Mouse (Mus musculus) embryonic facial prominence, embryonic 10.5 days (tissue): ENCODE results near the gene Tbc1d13. TPM values are rescaled to one million over a fixed set of nuclear protein-coding genes. Genes with fewer than 3 reads are reported as not detected.
"Not testable (repeated sequence)": the region's sequence is repeated elsewhere in the genome, so short reads cannot be mapped to it uniquely, and the experiment has no call there.

ENCODE experiments used
- DNase-seq: peaks from one replicate; pipeline ENCODE4 v3.0.0-alpha.2; 2017; ENCODE audit warnings: low spot score
- H3K27ac ChIP-seq: fragments of 300-500 bp; sonication (generic); replicated peaks from 2 replicates; pipeline ENCODE4 v1.5.1; 2016; ENCODE audit warnings: mild to moderate bottlenecking
- H3K27me3 ChIP-seq: fragments of 300-500 bp; sonication (generic); replicated peaks from 2 replicates; pipeline ENCODE4 v1.6.1; 2016; ENCODE audit warnings: low read depth, mild to moderate bottlenecking; ENCODE audit not compliant: poor library complexity, severe bottlenecking
- H3K36me3 ChIP-seq: fragments of 300-500 bp; sonication (generic); replicated peaks from 2 replicates; pipeline ENCODE4 v1.6.1; 2016; ENCODE audit warnings: mild to moderate bottlenecking, moderate library complexity
- H3K4me1 ChIP-seq: fragments of 300-500 bp; sonication (generic); 2 replicates; pipeline ENCODE4 v1.6.1; 2016
- H3K4me3 ChIP-seq: fragments of 300-500 bp; sonication (generic); 2 replicates; pipeline ENCODE4 v1.5.1; 2016; ENCODE audit warnings: mild to moderate bottlenecking, moderate library complexity
- H3K9me3 ChIP-seq: fragments of 300-500 bp; sonication (generic); 2 replicates; pipeline ENCODE4 v1.6.1; 2016; ENCODE audit warnings: mild to moderate bottlenecking
- WGBS: fragments of 180-500 bp; shearing (Covaris S2); methylation state at CpG from one replicate; pipeline ENCODE4 v1.1.7; 2016; 5-methylcytosine and 5-hydroxymethylcytosine counted together
- polyA plus RNA-seq: library from polyadenylated mRNA; unstranded; fragments of >200 nt; fragmentation: Nextera tagmentation; extraction: Ambion mirVana; gene quantifications from 2 replicates; pipeline ENCODE4 v1.2.1, GENCODE M21; 2016

Tbc1d13 gene
- polyA plus RNA-seq, 1 experiment from 2014 or later = 8.2 TPM

DNA sequence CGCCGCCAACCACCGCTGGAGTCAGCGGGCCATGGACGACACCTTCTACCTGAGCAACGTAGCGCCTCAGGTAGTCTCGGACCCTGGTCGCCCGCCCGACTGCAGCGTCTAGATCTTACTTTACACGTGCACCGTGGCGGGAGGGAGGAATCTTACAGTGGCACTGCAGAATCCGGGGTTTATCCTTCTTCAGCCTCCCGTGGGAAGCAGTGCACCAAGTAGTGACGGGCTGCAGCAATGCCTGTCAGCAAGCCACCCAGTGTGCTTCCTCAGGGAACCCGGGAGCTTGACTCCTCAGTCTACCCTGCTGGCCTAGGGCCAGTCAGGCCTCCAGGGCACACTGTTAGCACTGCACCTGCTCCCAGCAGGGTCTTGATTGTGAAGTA, 38.4 kb downstream of the Tbc1d13 start:
- H3K4me3 ChIP-seq = peak overlapping the region; percentile 82
- 5% methylated on average over 19 of the region's 19 CpGs for WGBS
- H3K27ac ChIP-seq = peak overlapping the region; percentile 91
- DNase-seq = no peak
- H3K4me1 ChIP-seq = peaks cover 19% of the 10 kb centered on the region
- no peaks in the 10 kb centered on the region; the same call in 1 of the 2 replicates for H3K27me3 ChIP-seq
- H3K9me3 ChIP-seq = peaks cover 10% of the 10 kb centered on the region
- peaks cover 49% of the 10 kb centered on the region for H3K36me3 ChIP-seq

DNA sequence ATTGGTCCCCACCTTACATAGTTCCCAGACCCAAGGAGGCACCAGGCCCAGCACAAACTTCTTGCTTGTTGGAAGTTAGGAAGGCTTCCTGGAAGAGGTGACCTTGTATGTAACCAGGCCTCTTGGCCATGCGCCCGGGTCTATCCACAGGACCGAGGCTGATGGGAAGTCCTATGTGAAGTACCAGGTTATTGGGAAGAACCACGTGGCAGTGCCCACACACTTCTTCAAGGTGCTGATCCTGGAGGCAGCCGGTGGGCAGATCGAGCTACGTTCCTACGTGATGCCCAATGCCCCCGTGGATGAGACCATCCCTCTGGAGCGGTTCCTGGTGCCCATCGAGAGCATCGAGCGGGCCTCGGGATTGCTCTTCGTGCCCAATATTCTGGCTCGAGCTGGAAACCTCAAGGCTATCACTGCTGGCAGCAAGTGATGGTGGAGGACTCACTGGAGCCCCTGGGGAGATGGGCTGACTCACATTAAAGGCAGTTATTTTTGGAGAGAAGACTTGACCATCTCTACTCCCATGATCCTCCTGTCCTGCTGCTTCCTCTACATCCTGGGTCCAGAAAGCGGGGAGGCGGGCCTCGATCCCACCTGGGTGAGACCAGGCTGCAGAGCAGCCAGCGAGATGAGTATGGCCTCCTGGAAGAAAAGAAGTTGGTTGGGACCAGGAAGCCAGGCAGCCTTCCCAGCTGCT, 40.1 kb downstream of the Tbc1d13 start:
- WGBS = 97% methylated on average over 20 of the region's 20 CpGs
- H3K27ac ChIP-seq = no peak overlapping the region
- DNase-seq = no peak
- peaks cover 29% of the 10 kb centered on the region for H3K4me1 ChIP-seq
- H3K4me3 ChIP-seq = no peak overlapping the region
- H3K9me3 ChIP-seq = peaks cover 7% of the 10 kb centered on the region; the same call in 1 of the 2 replicates
- peaks cover 54% of the 10 kb centered on the region for H3K36me3 ChIP-seq
- no peaks in the 10 kb centered on the region; the same call in 1 of the 2 replicates for H3K27me3 ChIP-seq

GRCm38 (mm10) chr2:30175897-30176296, 42.4 kb downstream of the Tbc1d13 start:
- WGBS = 90% methylated on average over 8 of the region's 8 CpGs
- H3K4me3 ChIP-seq = no peak overlapping the region
- H3K36me3 ChIP-seq = peaks cover 54% of the 10 kb centered on the region

GRCm38 (mm10) chr2:30176561-30176960, 43.0 kb downstream of the Tbc1d13 start:
- H3K27ac ChIP-seq = no peak overlapping the region
- H3K9me3 ChIP-seq = peaks cover 7% of the 10 kb centered on the region; the same call in 1 of the 2 replicates
- 95% methylated on average over 2 of the region's 2 CpGs for WGBS
- peaks cover 21% of the 10 kb centered on the region for H3K4me1 ChIP-seq
- no peaks in the 10 kb centered on the region; the same call in 1 of the 2 replicates for H3K27me3 ChIP-seq
- H3K4me3 ChIP-seq = peak overlapping the region; percentile 77; the same call in 1 of the 2 replicates
- no peak for DNase-seq
- H3K36me3 ChIP-seq = peaks cover 54% of the 10 kb centered on the region

More at GRCm38 (mm10) chr2:30175897-30176296, 42.4 kb downstream of the Tbc1d13 start:
- no peak for DNase-seq
- Histone ChIP-seq H3K4me1 (peaks cover 28% of the 10 kb centered on the region), H3K27me3 (no peaks in the 10 kb centered on the region; the same call in 1 of the 2 replicates), H3K9me3 (peaks cover 7% of the 10 kb centered on the region; the same call in 1 of the 2 replicates), H3K27ac (no peak overlapping the region)

- Histone ChIP-seq H3K27me3 (no peaks in the 10 kb centered on the region; the same call in 1 of the 2 replicates), H3K4me3 (peak within 1 kb of the TSS; percentile 77), H3K9me3 (peaks cover 7% of the 10 kb centered on the region; the same call in 1 of the 2 replicates), H3K36me3 (peaks cover 45% of the 10 kb centered on the region), H3K27ac (peak within 1 kb of the TSS; percentile 84), H3K4me1 (peaks cover 11% of the 10 kb centered on the region)
- 3% methylated on average over 54 of the region's 54 CpGs for WGBS
- DNase-seq = peak; percentile 99
Measured at GRCm38 (mm10) chr2:30177700-30178675, 44.4 kb downstream of the Tbc1d13 start, which contains the start of gene Spout1. TSS of gene Spout1 (minus strand) at chr2:30178459.

GRCm38 (mm10) chr2:30178711-30179110, 45.2 kb downstream of the Tbc1d13 start:
- H3K27ac ChIP-seq = not testable (repeated sequence)

GRCm38 (mm10) chr2:30182424-30182823, 48.9 kb downstream of the Tbc1d13 start:
- no peak overlapping the region for H3K27ac ChIP-seq
- H3K36me3 ChIP-seq = peaks cover 16% of the 10 kb centered on the region; the same call in 1 of the 2 replicates
- no peak overlapping the region for H3K4me3 ChIP-seq
- no peak for DNase-seq
- H3K9me3 ChIP-seq = 0 out of 2 replicates have a peak, but pooled peaks cover 2% of the 10 kb centered on the region
- WGBS = 88% methylated on average over 2 of the region's 2 CpGs
- no peaks in the 10 kb centered on the region for H3K27me3 ChIP-seq
- peaks cover 6% of the 10 kb centered on the region for H3K4me1 ChIP-seq

More at GRCm38 (mm10) chr2:30178711-30179110, 45.2 kb downstream of the Tbc1d13 start:
- peak overlapping the region; percentile 77 for H3K4me3 ChIP-seq
- H3K9me3 ChIP-seq, H3K27me3 ChIP-seq, DNase-seq: not testable (repeated sequence)
- H3K4me1 ChIP-seq = peaks cover 11% of the 10 kb centered on the region
- peaks cover 37% of the 10 kb centered on the region for H3K36me3 ChIP-seq
- WGBS = 68% methylated on average over 7 of the region's 7 CpGs

DNA sequence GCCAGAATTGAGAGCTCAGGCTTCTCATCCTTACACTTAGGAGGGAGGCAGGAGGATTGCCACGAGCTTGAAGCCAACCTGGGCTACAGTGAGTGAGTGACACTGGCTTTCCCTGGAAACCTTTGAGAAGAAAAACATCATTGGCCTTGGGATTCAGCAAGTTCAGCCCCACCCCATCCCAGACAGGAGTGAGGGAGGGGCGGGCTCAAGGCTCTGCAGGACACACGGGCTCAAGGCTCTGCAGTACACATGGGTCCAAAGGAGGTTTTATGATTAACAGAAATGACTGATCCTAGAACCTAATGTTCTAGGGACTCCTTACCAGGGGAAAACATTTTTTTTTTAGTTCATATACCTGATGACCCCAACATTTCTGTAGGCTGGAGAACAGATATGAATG, 50.2 kb downstream of the Tbc1d13 start:
- Histone ChIP-seq H3K9me3 (0 out of 2 replicates have a peak, but pooled peaks cover 2% of the 10 kb centered on the region), H3K4me1 (no peaks in the 10 kb centered on the region), H3K4me3 (no peak overlapping the region), H3K36me3 (peaks cover 16% of the 10 kb centered on the region; the same call in 1 of the 2 replicates), H3K27ac (no peak overlapping the region), H3K27me3 (no peaks in the 10 kb centered on the region)
- no peak for DNase-seq
- WGBS = 78% methylated on average over 3 of the region's 3 CpGs

- Histone ChIP-seq H3K27me3 (no peaks in the 10 kb centered on the region), H3K36me3 (peaks cover 16% of the 10 kb centered on the region; the same call in 1 of the 2 replicates), H3K27ac (no peak overlapping the region), H3K4me1 (no peaks in the 10 kb centered on the region), H3K4me3 (no peak overlapping the region), H3K9me3 (0 out of 2 replicates have a peak, but pooled peaks cover 2% of the 10 kb centered on the region)
- WGBS = 90% methylated on average over 6 of the region's 6 CpGs
- no peak for DNase-seq
Measured at GRCm38 (mm10) chr2:30185276-30185675, 51.7 kb downstream of the Tbc1d13 start.

GRCm38 (mm10) chr2:30185681-30186080, 52.1 kb downstream of the Tbc1d13 start:
- no peak for DNase-seq
- no peak overlapping the region for H3K27ac ChIP-seq
- WGBS = 83% methylated on average over 3 of the region's 3 CpGs

DNA sequence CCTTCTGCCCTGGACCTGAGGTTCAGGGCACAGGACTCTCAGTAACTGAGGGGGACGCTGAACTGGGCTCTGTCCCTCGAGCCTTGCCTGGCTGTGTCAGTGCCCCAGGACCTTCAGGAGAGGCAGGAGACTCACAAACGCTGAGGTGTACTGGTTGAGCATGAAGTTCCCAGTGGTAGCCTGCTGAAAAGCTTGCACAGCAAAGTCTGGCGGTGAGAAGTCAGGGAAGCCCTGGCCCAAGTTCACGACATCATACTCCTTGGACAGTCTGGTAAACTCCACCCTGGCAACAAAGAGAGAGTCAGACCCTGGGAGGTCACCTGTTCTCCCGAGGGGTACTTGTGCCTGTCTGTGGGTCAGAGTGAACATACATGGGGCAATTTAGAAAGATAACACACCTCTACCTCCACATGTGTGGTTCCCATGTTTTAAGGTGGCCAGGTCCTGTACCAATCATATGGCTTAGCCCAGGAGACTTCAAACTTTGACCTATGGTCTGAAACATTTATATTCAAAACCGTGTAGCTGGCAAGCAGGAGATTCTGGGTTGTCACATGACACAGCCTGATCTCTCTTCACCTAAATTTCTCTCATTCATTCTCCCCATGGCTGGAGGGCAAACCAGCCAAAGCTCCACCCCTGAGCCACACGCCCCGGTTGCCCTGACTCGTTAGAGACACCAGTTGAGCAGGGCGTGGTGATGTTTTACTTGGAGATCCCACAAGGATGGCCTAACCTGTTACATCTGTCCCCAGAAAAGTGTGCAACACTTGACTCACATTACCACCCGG, 58.4 kb downstream of the Tbc1d13 start:
- H3K36me3 ChIP-seq = peaks cover 7% of the 10 kb centered on the region; the same call in 1 of the 2 replicates
- 0 out of 2 replicates have a peak, but pooled peaks cover 3% of the 10 kb centered on the region for H3K4me1 ChIP-seq
- H3K27me3 ChIP-seq = no peaks in the 10 kb centered on the region
- DNase-seq = no peak
- no peak overlapping the region for H3K4me3 ChIP-seq
- 88% methylated on average over 12 of the region's 12 CpGs for WGBS
- H3K27ac ChIP-seq = no peak overlapping the region
- H3K9me3 ChIP-seq = no peaks in the 10 kb centered on the region

More at GRCm38 (mm10) chr2:30185681-30186080, 52.1 kb downstream of the Tbc1d13 start:
- Histone ChIP-seq H3K4me3 (no peak overlapping the region), H3K27me3 (no peaks in the 10 kb centered on the region), H3K36me3 (peaks cover 16% of the 10 kb centered on the region; the same call in 1 of the 2 replicates), H3K4me1 (no peaks in the 10 kb centered on the region), H3K9me3 (0 out of 2 replicates have a peak, but pooled peaks cover 2% of the 10 kb centered on the region)
